Mouse (Mus musculus): ENCODE results near the gene Ptpn13. TPM values are rescaled to one million over a fixed set of nuclear protein-coding genes. Genes with fewer than 3 reads are reported as not detected.
A peak's percentile ranks its signal among the peaks of the same experiment; 100 is the strongest.

Ptpn13 gene
- polyA plus RNA-seq, 1 experiment from 2014 or later = 17.0 TPM

DNA sequence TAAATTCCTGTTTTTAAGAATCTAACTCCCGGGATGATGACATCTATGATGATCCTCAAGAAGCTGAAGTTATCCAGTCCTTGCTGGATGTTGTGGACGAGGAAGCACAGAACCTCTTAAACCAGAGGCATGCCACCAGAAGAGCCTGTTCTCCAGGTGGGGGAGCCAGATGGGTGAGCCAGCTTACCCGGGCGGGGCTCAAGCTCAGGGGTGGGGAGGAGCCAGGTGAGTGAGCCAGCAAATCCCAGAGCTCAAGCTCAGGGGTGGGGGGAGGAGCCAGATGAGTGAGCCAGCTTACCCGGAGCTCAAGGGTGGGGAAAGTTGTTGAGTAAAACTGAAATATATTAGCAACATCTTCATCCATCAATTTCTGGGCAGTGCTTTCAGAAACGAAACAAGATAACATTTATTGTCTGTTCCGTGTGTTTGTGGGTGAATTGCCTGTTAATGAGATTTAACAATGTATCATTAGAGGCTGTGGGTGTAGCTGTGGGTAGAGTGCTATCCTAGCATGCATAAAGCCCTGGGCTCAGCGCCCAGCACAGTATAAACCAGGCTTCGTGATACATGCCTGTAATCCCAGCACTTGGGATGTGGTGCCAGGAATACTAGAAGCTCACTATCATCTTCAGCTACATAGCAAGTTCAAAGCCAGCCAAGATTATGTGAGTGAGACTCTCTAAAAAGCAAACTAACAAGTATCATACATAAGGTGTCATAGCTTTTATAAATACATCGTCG is 154.9 kb downstream of the Ptpn13 start:
- Histone ChIP-seq H3K36me3 (peaks cover 4% of the 10 kb centered on the region; the same call in 1 of the 2 replicates), H3K9ac (no peak overlapping the region), H3K27ac (no peak overlapping the region), H3K4me2 (no peak overlapping the region), H3K4me3 (replicated peaks) (no peak overlapping the region), H3K27me3 (replicated peaks) (no peaks in the 10 kb centered on the region), H3K4me1 (no peaks in the 10 kb centered on the region), H3K9me3 (no peaks in the 10 kb centered on the region)
- ATAC-seq (ENCODE audit: insufficient read depth, low FRiP score, low read depth) = peak; percentile 50; the same call in 1 of the 2 replicates
- WGBS = 66% methylated on average over 11 of the region's 11 CpGs

- Histone ChIP-seq H3K4me2 (no peak overlapping the region), H3K27me3 (replicated peaks) (no peaks in the 10 kb centered on the region), H3K4me1 (no peaks in the 10 kb centered on the region), H3K9me3 (no peaks in the 10 kb centered on the region), H3K4me3 (replicated peaks) (no peak overlapping the region), H3K36me3 (peaks cover 5% of the 10 kb centered on the region), H3K27ac (no peak overlapping the region), H3K9ac (no peak overlapping the region)
- ATAC-seq (ENCODE audit: insufficient read depth, low FRiP score, low read depth) = no peak
- 74% methylated on average over 7 of the region's 7 CpGs for WGBS
Observed at GRCm38 (mm10) chr5:103587219-103587618, 162.2 kb downstream of the Ptpn13 start.

DNA sequence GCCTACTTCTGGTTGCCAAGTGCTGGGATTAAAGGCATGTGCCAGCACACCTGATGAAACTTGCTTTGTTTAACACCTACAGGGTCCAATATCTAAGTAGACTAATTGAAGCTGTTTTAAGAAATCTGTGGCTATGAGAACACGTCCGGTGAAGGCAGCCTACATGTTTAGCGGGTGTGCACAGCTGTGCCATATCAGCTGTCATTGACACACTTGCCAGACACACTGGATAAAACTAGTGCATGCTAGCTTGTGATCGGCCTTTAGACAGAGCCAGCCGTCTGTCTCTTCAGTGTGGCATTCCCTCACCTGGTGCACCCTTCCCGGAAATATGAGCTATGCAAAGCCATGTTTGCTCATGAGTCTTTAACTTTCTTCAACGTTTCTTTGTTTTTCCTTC is 166.9 kb downstream of the Ptpn13 start:
- 50% methylated on average over 7 of the region's 7 CpGs for WGBS
- no peak for ATAC-seq (ENCODE audit: insufficient read depth, low FRiP score, low read depth)
- no peak overlapping the region for H3K4me2 ChIP-seq
- no peak overlapping the region for H3K27ac ChIP-seq
- no peak overlapping the region for H3K4me3 ChIP-seq (replicated peaks)
- peaks cover 7% of the 10 kb centered on the region for H3K36me3 ChIP-seq
- peaks cover 12% of the 10 kb centered on the region; the same call in 1 of the 2 replicates for H3K4me1 ChIP-seq
- no peaks in the 10 kb centered on the region for H3K9me3 ChIP-seq
- H3K27me3 ChIP-seq (replicated peaks) = no peaks in the 10 kb centered on the region
- H3K9ac ChIP-seq = no peak overlapping the region

DNA sequence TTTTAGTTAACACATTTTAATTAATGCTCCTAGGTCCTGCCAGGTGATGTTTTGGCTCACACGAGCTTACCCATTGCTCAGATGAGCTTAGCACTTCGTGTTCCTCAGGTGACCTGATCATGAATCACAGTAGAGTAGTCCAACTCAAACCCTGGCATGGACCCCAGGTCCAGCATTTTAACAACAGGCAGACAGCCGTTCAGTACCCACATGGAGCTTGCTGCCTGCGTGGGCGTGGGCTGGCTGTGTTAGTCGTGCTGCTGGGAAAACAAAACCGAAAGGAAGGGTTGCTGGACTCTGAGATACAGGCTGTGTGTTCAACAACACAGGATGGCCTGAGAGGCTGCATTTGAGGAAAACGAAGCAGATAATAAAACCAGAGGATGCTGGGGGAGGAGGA is 167.7 kb downstream of the Ptpn13 start:
- no peak for ATAC-seq (ENCODE audit: insufficient read depth, low FRiP score, low read depth)
- Histone ChIP-seq H3K27me3 (replicated peaks) (no peaks in the 10 kb centered on the region), H3K9ac (no peak overlapping the region), H3K36me3 (peaks cover 3% of the 10 kb centered on the region; the same call in 1 of the 2 replicates), H3K4me2 (no peak overlapping the region), H3K9me3 (no peaks in the 10 kb centered on the region), H3K4me1 (peaks cover 12% of the 10 kb centered on the region; the same call in 1 of the 2 replicates), H3K4me3 (replicated peaks) (no peak overlapping the region), H3K27ac (no peak overlapping the region)
- WGBS = 77% methylated on average over 8 of the region's 8 CpGs

GRCm38 (mm10) chr5:103593575-103593974 is 168.6 kb downstream of the Ptpn13 start:
- 0 out of 2 replicates have a peak, but pooled peaks cover 3% of the 10 kb centered on the region for H3K36me3 ChIP-seq
- H3K9me3 ChIP-seq = no peaks in the 10 kb centered on the region
- H3K4me2 ChIP-seq = no peak overlapping the region
- no peak for ATAC-seq (ENCODE audit: insufficient read depth, low FRiP score, low read depth)
- H3K27ac ChIP-seq = no peak overlapping the region
- 79% methylated on average over 9 of the region's 9 CpGs for WGBS
- no peaks in the 10 kb centered on the region for H3K27me3 ChIP-seq (replicated peaks)
- no peak overlapping the region for H3K9ac ChIP-seq
- H3K4me3 ChIP-seq (replicated peaks) = no peak overlapping the region
- peaks cover 12% of the 10 kb centered on the region; the same call in 1 of the 2 replicates for H3K4me1 ChIP-seq

DNA sequence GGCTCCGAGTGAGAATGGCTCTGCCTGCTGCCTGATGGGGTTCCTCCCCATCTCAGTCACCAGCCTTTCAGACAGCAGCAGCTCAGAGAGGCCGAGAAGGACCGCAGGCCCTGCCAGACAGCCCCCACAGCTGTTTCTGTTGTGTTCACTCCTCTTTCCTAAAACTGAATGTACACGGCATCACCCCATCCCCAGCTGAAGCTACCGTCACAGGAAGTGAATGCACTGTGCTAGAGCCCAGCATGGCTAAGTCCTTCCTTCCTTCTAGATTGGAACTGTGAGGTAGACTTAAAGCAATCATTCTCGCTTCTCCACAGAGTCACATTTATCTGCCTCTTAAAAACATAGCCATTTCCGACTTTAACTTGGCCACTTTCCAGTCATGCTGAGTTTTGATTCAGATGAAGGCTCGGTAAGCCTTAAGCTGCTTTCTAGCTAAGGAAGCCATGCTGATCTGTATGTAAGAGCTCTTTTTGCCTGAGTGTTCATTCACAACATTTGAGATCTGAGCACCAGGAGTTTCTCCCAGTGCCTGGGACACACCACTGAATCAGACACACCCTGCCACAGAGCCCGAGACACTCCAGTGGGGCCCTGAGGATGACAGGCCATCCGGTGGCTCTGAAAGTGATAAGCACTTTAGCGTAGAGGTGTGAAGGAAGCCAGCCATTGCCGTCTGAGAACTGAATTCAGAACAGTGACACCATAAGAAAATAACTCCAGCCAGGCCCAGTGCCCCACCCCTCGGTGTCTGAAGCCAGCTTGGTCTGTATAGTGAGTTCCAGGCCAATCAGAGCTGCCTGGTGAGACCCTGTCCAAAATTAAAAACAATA is 170.6 kb downstream of the Ptpn13 start:
- no peak for ATAC-seq (ENCODE audit: insufficient read depth, low FRiP score, low read depth)
- Histone ChIP-seq H3K36me3 (0 out of 2 replicates have a peak, but pooled peaks cover 3% of the 10 kb centered on the region), H3K9ac (no peak overlapping the region), H3K4me3 (replicated peaks) (no peak overlapping the region), H3K4me2 (no peak overlapping the region), H3K27me3 (replicated peaks) (no peaks in the 10 kb centered on the region), H3K4me1 (peaks cover 12% of the 10 kb centered on the region; the same call in 1 of the 2 replicates), H3K9me3 (no peaks in the 10 kb centered on the region), H3K27ac (peak overlapping the region; percentile 51; the same call in 1 of the 2 replicates)
- 56% methylated on average over 13 of the region's 13 CpGs for WGBS

GRCm38 (mm10) chr5:103596467-103597146 is 171.6 kb downstream of the Ptpn13 start:
- no peak for ATAC-seq (ENCODE audit: insufficient read depth, low FRiP score, low read depth)
- Histone ChIP-seq H3K4me2 (no peak overlapping the region), H3K4me1 (peaks cover 12% of the 10 kb centered on the region; the same call in 1 of the 2 replicates), H3K27me3 (replicated peaks) (no peaks in the 10 kb centered on the region), H3K27ac (peak overlapping the region; percentile 51; the same call in 1 of the 2 replicates), H3K36me3 (0 out of 2 replicates have a peak, but pooled peaks cover 3% of the 10 kb centered on the region), H3K9me3 (no peaks in the 10 kb centered on the region), H3K4me3 (replicated peaks) (no peak overlapping the region), H3K9ac (no peak overlapping the region)
- whole genome bisulfite sequencing = 79% methylated on average over 14 of the region's 14 CpGs

GRCm38 (mm10) chr5:103597604-103598003 is 172.6 kb downstream of the Ptpn13 start:
- Histone ChIP-seq H3K27me3 (replicated peaks) (no peaks in the 10 kb centered on the region), H3K36me3 (0 out of 2 replicates have a peak, but pooled peaks cover 3% of the 10 kb centered on the region), H3K9me3 (no peaks in the 10 kb centered on the region), H3K4me2 (no peak overlapping the region), H3K9ac (no peak overlapping the region), H3K4me3 (replicated peaks) (no peak overlapping the region), H3K27ac (no peak overlapping the region), H3K4me1 (peaks cover 12% of the 10 kb centered on the region; the same call in 1 of the 2 replicates)
- 76% methylated on average over 6 of the region's 6 CpGs for WGBS
- ATAC-seq (ENCODE audit: insufficient read depth, low FRiP score, low read depth) = no peak

GRCm38 (mm10) chr5:103598264-103598663 is 173.3 kb downstream of the Ptpn13 start:
- Histone ChIP-seq H3K36me3 (0 out of 2 replicates have a peak, but pooled peaks cover 3% of the 10 kb centered on the region), H3K27me3 (replicated peaks) (no peaks in the 10 kb centered on the region), H3K9ac (no peak overlapping the region), H3K27ac (no peak overlapping the region), H3K9me3 (no peaks in the 10 kb centered on the region), H3K4me2 (no peak overlapping the region), H3K4me1 (peaks cover 12% of the 10 kb centered on the region; the same call in 1 of the 2 replicates), H3K4me3 (replicated peaks) (no peak overlapping the region)
- 73% methylated on average over 9 of the region's 9 CpGs for WGBS
- ATAC-seq (ENCODE audit: insufficient read depth, low FRiP score, low read depth) = no peak

GRCm38 (mm10) chr5:103598881-103599280 is 173.9 kb downstream of the Ptpn13 start:
- ATAC-seq (ENCODE audit: insufficient read depth, low FRiP score, low read depth) = no peak
- WGBS = 71% methylated on average over 5 of the region's 5 CpGs
- H3K4me1 ChIP-seq = peaks cover 12% of the 10 kb centered on the region; the same call in 1 of the 2 replicates
- H3K9ac ChIP-seq = no peak overlapping the region
- H3K27ac ChIP-seq = no peak overlapping the region
- no peaks in the 10 kb centered on the region for H3K9me3 ChIP-seq
- no peak overlapping the region for H3K4me2 ChIP-seq
- H3K4me3 ChIP-seq (replicated peaks) = no peak overlapping the region
- no peaks in the 10 kb centered on the region for H3K27me3 ChIP-seq (replicated peaks)
- H3K36me3 ChIP-seq = no peaks in the 10 kb centered on the region

DNA sequence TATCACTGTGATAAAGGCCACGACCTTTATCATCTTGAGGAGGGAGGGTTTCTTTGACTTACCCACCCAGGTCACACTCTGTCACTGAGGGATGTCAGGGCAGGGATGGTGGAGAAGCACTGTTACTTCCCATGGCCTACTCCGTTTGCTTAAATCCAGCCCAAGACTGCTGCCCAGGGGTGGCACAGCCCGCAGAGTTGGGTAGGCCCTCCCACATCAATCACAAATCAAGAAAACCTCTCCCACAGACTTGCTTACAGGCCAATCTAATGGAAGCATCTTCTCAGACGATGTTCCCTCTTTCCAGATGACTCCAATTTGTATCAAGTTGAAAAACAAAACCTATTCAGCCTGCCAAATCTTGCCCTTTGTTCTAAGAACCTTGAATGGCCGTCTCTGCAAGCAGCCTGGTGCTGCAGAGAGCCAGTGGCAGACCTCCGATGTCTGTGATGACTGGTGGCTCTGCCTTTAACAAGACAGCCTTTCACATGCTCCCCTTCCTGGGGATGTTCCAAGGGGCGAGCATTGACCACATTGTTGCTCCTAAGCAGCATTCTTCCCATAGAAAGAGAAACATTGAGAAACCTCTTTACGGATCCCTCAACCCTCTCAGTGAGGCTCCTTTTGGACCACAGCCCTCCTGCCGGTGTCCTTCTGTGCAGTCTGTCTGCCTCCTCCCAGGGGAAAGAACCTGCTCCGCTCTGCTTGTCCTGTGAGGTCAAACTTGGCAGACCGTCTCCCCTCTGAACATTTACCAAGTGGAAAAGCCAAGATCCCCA is 178.3 kb downstream of the Ptpn13 start:
- H3K4me1 ChIP-seq = no peaks in the 10 kb centered on the region
- WGBS = 69% methylated on average over 11 of the region's 11 CpGs
- no peak for ATAC-seq (ENCODE audit: insufficient read depth, low FRiP score, low read depth)

More for the DNA sequence above, 178.3 kb downstream of the Ptpn13 start:
- Histone ChIP-seq H3K9me3 (no peaks in the 10 kb centered on the region), H3K36me3 (no peaks in the 10 kb centered on the region), H3K4me2 (no peak overlapping the region), H3K4me3 (replicated peaks) (no peak overlapping the region), H3K27ac (no peak overlapping the region), H3K9ac (no peak overlapping the region), H3K27me3 (replicated peaks) (no peaks in the 10 kb centered on the region)

All from stomach, embryonic 15.5 days (tissue).